Mouse (Mus musculus): ENCODE measurements around the gene Zfp276.
"Not testable (repeated sequence)": the region's sequence is repeated elsewhere in the genome, so short reads cannot be mapped to it uniquely, and the experiment has no call there.

Zfp276 gene

GRCm38 (mm10) chr8:123254099-123254885, at the start of gene Zfp276, which contains the start of gene Vps9d1:
Zfp276 (plus strand) TSS chr8:123254195.
Vps9d1 (minus strand) TSS chr8:123254348.
- peak; percentile 85 for DNase-seq

GRCm38 (mm10) chr8:123211876-123212275, 42.1 kb upstream of the Zfp276 start:
- no peak for DNase-seq

GRCm38 (mm10) chr8:123212321-123213117, 41.5 kb upstream of the Zfp276 start, which contains the start of the genes Chmp1a and Spata33:
Chmp1a (minus strand) TSS chr8:123212763.
Spata33 (plus strand) TSS chr8:123212832.
- DNase-seq: peak; percentile 91

DNA sequence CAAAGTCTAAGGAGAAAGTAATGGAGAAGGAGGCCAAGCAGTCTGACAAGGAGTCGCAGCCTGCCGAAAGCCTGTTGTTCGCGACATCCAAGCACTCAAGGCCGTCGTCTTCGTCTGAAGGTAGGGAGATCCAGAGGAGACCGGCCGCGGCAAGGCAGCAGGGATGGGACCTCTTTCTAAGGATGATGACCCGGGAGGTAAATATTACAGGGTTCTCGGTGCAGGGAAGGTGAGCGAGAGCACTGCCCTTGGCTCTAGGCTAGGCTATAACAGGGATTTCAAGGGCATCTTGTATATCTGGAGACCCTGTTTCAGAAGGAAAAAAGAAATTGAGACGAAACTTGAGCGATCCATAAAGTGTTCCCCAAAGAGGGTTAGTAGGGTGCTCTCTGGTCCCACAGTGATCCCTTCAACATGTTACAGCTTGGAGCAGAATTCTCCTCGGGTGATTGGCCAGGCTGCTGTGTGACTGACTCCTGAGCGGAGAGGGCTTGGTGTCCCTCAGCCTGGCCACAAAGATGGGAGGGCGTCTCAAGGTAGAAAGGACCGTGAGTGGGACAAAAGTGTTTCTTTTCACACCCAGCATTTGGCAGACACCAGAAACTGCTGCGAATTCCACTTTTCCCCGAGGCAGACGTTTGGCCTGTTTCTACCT, 40.8 kb upstream of the Zfp276 start:
- no peak for DNase-seq

- no peak for DNase-seq
These were observed 38.6 kb upstream of the Zfp276 start for GRCm38 (mm10) chr8:123215430-123215829.

- no peak for DNase-seq
These were observed 33.1 kb upstream of the Zfp276 start for GRCm38 (mm10) chr8:123220917-123221316.

GRCm38 (mm10) chr8:123224278-123225266, 29.4 kb upstream of the Zfp276 start, which contains the start of gene Cdk10:
Cdk10 (plus strand) TSS chr8:123224842.
- DNase-seq: peak; percentile 91

- DNase-seq: no peak
These were observed 25.6 kb upstream of the Zfp276 start for GRCm38 (mm10) chr8:123228416-123228815.

- not testable (repeated sequence) for DNase-seq
These were observed 23.7 kb upstream of the Zfp276 start for GRCm38 (mm10) chr8:123230326-123230725.

DNA sequence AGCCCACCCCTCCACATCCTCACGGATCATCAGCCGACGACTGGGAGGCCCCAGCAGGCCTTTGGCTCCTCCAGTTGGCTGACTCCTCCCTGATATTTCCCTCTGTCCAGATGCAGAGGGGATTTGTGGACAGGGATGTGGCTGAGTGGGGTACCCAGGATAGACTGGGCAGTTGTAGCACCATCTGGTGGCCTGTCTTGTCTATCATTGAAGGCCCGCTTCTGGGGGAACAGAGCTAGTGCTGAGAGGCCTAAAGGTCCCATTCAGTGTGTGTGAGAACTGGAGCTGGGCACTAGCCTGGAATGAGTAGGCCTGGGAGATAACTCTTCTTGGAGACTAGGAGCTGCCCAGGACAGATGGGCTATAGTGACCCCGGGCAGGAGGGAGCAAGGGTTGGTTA, 22.3 kb upstream of the Zfp276 start:
- DNase-seq: no peak

- no peak for DNase-seq
These were observed 21.4 kb upstream of the Zfp276 start for GRCm38 (mm10) chr8:123232553-123232952.

GRCm38 (mm10) chr8:123233300-123233699, 20.7 kb upstream of the Zfp276 start:
- no peak for DNase-seq

GRCm38 (mm10) chr8:123233760-123234159, 20.2 kb upstream of the Zfp276 start:
- no peak for DNase-seq

- DNase-seq: peak; percentile 42
These were observed 19.0 kb upstream of the Zfp276 start for GRCm38 (mm10) chr8:123234918-123235519.

DNA sequence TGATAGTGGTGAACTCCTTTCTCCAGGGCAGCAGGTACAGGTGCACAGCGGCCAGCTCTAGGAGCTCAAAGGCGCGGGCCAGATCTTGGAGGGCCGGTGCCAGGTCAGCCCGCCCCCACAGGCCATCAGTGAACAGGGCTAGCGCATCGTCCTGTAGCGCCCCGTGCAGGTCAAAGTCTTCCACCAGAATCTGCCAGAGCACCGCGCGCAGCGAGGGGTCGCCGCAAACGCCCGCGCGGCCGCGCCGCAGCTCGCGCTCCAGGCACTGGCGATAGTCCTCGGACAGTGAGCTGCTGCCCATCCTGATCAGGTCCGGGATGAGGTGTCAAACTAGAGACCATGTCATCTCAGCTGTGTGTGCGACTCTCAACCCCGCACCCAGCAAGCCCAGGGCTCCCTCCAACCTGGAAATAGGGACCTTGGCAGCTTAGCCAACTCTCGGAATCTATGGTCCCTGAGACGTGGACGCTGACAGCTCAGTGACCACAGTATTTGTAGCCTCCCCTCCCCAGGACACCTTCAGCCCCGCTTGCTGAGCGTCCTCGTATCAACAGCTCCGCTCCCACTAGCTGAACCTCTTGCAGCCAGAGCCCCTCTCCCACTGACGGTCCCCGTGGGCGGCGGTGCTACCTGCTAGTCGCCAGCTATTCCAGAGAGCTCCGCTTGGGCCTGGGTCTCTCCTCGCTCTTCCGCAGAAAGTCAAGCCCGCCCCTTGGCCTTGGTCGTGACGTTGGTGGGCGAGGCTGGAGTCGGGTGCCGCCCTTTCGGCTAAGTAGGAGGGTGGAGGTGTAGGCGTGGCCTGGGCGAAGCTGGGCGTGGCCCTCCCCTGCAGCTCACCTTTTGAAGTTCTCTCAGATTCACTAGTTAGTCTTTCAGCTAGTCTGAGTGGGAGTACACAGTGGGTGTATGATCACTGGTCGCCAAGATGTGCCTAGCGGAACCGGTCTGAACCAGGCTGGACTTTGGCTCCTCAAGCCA, 18.2 kb upstream of the Zfp276 start, which contains the start of gene Spata2l:
TSS of gene Spata2l (minus strand) at position 714 of the 978 bp plus-strand sequence.
- peak; percentile 68 for DNase-seq

DNA sequence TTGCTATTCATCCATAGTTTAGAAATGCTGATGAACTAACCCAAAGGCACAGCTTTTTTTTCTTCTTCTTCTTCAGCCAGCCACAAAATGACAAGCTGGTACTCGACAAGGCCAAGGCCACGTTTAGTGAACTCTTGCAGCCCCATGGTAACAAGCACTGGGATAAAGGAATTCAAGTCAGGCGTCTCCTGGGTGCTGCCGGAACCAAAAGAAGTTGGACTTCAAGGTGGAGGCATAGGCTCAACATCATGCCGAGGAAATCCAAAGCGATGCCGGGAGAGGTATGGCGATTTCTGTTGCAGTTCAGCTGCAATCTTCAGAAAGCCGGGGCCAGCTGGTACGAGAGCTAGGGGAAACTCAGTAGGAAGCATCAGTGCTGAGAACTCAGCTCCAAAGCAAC, 14.6 kb upstream of the Zfp276 start:
- DNase-seq: no peak

DNA sequence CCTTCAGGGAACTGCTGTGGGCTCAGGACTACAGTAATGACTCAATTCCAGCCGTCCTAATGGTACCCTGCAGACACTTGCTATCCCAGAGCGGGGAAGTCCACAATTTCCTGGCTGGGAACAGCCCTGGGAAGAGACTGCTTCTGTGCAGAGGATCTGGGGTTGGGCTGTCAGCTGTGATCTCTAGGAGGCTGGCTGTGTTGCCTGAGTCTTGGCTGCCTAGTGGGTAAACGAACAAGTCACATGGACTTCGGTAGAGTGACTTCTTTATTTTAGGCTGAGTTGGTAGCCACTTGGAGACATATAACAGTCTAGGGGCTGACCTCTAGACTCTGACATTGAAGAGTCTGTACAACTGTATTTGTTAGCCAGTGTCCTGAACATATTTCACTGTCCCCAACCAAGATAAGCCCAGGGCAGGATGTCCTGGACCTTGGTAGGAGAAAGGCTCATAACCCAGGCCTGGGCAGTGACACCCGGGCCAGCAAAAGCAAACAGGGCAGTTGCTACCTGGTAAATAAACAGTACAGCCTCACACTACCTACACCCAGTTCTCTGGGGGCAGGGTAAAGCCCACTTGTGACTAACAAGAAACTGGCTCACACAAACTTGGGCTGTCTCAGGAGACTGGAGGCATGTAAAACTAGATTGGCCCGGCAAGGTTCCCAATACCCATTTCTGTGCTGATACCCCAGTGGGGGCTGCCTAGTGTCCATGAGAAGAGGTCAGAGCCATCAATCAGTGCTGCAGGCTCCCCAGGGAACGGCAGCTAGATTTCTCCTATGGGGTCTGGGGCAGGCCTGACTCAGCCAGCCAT, 11.7 kb upstream of the Zfp276 start:
- no peak for DNase-seq

GRCm38 (mm10) chr8:123243053-123243452, 10.9 kb upstream of the Zfp276 start:
- no peak for DNase-seq

DNA sequence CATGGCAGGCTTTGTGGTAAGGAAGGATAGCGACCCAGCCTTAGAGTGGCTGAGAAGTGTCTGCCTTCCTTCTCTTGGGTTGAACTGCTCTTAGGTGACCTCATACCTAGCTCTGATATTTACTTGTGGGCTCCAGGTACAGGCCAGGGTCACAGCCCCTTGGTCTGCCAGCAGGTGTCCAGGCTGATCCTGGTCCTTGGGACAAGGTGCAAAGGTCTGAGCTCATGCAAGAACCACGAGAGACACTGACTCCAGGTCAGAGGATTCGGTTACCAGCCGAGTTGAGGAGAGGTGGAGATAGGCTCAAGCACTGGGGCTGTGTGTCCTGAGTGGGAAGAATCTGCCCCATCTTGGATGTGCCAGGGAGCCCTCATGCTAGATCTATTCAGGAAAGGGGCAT, 9.6 kb upstream of the Zfp276 start:
- DNase-seq: no peak
